Mouse (Mus musculus) lung, postnatal 0 days (tissue): ENCODE results near the gene Nosip.

Experiments used
- CTCF ChIP-seq: IDR thresholded peaks from 2 replicates; pipeline ENCODE4 v1.5.1; 2016; ENCODE audit warnings: antibody characterized with exemption, mild to moderate bottlenecking
- EP300 ChIP-seq: IDR thresholded peaks from 2 replicates; pipeline ENCODE4 v1.6.1; 2016; ENCODE audit warnings: antibody characterized with exemption, mild to moderate bottlenecking, control low read depth

DNA sequence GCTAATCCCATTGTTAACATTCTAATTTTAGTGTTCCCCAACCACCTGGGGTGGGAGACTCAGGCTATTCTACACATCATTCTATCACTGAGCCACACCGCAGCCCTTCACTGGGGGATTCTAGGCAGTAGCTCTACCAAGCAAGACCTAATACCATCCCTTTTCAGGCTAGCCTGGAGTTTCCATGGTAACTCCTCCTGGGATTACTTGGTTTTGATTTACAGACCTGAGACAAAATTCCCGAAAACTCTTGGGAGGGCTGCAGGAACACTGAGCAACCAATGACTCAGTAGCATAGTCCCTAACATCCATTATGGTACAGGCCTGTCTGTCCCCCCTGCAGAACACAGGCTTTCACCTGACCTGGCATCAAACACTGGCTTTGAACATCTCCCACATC, 36.0 kb upstream of the Nosip start:
- TF ChIP-seq CTCF (no peak), EP300 (no peak)
